Mouse (Mus musculus): ENCODE results near the gene Ppp1r27.
A peak's percentile ranks its signal among the peaks of the same experiment; 100 is the strongest.
"Not testable (repeated sequence)": the region's sequence is repeated elsewhere in the genome, so short reads cannot be mapped to it uniquely, and the experiment has no call there.

Gene Ppp1r27

DNA sequence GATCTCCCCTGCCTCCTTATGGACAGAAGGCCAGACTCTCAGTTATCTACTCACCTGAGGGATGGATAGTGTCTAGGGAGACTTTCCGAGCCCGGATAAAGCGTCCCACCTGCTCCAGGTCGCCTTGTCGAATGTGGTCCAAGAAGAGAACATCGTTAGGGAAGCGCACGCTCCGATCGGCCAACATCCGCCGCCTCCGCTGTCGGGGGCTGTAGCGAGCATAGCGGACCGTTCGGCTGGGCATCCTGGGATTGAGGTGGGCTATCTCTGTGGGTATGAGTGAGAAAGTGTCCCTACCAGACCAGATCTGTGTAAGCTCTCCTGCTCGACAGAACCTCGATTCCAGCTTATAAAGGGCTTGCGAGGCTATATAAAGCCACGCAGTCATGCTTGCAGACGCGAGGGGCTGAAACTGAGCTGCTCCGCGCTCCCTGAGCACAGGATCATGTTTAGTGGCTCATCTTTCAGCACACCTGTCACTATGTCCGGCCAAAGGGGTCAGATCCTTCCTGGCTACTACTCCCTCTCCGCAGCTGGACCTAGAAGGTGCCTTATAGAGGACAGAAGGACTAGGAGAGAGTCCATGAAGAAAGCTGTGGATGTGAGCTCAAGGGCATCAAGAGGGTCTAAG is at the start of gene Ppp1r27:
Gene Ppp1r27 (minus strand): TSS at position 323 of the 631 bp plus-strand sequence.
- DNase-seq: no peak

DNA sequence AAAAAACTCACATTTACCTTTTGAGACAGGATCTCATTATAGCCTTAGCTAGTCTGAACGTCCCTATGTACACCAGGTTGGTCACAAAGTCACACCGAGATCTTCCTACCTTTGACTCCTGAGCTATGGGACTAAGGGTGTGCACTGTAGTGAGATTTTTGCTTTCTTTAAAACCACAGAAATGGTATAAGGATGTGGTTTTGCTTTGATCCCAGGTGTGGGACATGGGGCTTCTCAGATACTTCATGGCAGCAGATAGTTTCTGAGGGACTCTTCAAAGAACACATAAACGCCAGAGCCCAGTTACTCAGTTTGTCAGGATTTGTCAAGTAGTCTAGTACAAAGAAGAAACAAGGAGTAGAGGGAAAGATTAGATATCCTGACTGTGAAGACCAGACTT is 49.8 kb upstream of the Ppp1r27 start:
- DNase-seq: no peak

DNA sequence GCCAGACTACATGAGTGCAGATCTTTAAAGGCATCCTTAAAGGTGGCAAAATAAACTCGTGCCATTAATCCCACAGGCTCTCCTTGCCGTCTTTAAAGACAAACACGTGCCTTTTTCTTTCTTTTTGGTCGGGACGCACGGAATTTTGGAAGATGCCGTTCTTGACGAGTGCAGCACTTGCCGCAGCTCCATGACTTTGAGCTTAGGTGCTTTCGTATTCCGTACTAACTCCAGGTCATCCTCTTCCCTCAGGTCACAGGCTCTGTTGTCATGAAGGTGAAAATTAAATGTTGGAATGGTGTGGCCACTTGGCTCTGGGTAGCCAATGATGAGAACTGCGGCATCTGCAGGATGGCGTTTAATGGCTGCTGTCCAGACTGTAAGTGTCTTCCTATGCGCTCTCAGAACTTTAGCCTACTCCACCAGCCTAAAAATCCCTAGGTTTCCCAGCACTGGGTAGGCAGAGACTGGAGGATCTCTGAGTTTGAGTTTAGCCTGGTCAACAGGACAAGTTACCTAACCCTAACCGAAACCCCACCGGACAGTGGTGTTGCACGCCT is 48.1 kb upstream of the Ppp1r27 start:
- no peak for DNase-seq

DNA sequence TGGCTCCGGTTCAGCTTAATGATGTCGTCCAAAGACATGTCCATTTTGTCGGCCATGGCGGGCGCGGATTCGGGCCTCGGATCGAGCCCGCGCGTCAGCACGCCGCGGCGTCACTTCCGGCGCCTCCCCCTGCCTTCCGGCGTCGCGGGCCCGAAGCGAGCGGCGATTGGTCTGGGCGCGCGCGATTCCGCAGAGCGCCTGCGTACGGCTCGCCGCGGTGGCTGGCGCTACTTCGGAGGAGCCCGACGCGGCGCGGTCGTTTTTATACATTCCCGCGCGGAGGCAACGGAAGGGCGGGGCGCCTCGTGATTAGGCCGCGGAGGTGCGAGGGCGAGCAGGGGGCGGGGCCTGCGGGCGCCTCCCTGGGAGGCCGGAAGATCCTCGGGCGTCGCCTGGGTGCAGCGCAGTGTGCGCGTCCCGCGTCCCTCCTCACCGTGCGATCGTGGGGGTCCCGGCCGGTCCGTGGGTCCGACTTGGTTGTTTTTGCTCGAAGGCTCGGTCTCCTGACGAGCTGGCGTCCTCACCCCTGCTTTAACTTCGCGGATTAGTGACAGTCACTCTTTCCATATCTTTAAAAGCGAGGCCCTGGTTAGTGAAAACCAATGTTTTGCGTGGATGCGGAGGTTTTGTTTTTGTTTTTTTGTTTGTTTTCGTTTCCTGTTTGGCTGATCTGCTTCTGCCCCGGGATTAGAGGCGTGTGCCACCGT is 47.5 kb upstream of the Ppp1r27 start, which contains the start of the genes Alyref and Anapc11:
Gene Alyref (minus strand): TSS at position 83 of the 707 bp plus-strand sequence.
Gene Anapc11 (plus strand): TSS at position 139 of the 707 bp plus-strand sequence.
- peak; percentile 95 to 98 for DNase-seq

DNA sequence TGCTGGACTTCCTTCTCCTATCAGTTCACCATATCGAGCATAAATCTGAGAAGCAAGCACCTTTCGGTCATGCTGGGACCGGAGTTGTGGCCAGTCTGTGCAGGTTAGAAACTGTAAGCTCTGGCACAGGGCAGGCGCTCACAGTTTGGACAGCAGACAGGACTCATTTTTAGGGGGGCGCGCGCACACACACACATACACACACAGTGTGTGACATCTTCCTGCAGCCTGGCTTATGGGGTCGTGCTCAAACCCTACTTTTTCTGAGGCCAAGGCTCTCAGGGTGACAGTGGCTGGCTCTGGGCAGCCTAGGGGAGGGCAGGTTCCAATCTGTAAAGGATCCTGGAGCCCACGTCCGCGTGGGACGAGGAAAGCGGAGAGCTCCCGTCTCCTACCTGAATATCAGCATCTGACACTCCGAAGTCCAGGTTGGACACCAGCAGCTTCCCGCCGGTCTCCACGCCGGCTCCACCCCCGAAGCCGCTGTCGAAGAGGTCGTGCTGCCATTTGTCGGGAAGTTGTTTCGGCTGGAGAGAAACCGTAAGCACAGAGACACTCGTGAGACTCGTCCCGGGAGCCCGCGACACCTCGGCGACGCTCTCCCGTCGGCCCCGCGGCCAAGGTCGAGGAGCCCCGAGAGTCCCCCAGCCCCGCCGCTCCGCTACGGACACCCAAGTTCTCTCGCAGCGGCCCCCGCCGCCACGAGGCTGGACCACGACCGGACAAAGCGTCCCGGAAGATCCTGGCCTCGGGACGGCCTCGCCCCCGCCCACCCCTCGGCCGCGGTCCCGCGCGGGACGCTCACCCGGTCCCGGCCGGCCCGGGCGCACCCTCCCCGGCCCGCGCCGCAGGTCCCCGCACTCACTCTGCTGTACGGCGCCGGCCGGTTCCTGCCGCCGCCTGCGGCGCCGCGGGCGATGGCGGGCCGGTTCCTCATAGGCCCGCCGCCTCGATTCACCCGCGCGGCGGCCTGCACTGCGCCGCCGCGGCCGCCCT is 46.6 kb upstream of the Ppp1r27 start:
- no peak for DNase-seq

DNA sequence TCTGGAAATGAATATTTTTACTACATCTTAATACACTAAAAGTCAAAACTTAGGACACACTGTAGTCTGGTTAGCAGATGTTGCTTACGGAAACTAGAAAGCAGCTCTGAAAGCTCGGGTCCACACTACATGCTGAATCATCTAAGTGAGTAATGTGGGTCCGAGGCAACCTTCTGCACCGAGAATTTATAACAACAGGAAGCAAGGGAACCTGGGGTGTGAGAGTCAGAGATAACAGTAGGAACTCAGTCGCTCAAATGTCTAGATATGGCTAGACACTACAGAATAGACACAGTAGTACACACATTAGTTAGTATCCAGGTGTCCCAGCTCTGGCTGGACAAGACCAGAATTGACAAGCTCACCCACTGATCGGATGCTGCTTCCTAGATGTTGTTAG is 37.6 kb upstream of the Ppp1r27 start:
- no peak for DNase-seq

DNA sequence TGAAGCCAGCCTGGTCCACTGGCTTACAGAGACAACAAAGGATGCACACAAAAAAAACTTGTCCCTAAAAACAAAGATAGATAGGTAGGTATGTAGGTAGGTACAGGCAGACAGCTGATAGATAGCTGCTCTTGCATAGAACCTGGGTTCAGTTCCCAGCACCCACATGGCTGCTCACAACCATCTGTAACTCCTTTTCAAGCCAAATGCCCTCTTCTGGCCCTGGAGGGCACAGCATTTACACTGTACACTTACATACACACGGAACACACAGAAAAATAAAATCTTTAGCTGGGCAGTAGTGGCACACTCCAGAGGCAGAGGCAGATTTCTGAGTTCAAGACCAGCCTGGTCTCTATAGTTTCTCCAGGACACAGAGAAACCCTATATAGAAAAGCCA is 33.0 kb upstream of the Ppp1r27 start:
- DNase-seq: no peak

DNA sequence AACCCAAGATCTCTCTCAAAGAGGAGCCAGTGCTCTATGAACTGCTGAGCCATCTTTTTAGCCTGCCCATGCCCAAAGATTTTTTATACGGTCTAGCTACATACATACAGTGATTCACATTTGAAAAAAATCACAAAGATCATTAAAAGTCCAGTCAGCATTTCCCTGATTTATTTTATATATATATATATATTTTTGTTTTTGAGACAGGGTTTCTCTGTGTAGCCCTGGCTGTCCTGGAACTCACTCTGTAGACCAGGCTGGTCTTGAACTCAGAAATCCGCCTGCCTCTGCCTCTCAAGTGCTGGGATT is 32.0 kb upstream of the Ppp1r27 start:
- not testable (repeated sequence) for DNase-seq

DNA sequence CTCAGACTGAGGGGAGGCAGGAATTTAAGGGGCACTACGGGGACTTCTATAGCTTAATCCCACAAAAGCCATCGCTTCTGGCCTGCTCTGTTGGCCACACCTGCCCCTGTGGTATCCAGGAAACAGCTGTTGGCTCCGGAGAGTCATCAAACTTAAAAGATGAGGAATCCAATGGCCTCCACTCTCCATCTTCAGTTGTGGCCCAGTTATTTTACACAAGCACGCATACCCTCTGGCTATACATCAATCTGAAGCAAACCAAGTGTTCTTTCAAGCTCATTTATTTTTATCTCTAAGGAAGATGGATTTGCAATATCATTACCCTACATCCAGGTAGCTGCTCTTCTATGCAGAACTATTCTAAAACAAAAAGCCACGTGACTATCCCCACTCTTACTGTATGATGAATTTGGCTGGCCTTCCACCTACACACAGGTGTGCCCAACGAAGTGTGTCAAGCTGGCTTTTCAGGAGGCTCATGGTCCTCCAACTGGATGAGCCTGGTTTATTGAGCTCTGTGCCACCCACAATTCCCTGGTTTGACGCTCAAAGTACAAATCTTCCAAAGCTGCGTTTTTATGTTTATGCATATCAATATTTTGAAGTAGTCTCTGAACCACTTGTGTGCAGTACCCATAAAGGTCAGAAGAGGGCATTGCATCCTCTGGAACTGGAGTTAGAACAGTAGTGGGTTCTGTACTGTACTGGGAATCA is 31.5 kb upstream of the Ppp1r27 start:
- peak in 1 of 2 experiments; percentile 62 for DNase-seq

DNA sequence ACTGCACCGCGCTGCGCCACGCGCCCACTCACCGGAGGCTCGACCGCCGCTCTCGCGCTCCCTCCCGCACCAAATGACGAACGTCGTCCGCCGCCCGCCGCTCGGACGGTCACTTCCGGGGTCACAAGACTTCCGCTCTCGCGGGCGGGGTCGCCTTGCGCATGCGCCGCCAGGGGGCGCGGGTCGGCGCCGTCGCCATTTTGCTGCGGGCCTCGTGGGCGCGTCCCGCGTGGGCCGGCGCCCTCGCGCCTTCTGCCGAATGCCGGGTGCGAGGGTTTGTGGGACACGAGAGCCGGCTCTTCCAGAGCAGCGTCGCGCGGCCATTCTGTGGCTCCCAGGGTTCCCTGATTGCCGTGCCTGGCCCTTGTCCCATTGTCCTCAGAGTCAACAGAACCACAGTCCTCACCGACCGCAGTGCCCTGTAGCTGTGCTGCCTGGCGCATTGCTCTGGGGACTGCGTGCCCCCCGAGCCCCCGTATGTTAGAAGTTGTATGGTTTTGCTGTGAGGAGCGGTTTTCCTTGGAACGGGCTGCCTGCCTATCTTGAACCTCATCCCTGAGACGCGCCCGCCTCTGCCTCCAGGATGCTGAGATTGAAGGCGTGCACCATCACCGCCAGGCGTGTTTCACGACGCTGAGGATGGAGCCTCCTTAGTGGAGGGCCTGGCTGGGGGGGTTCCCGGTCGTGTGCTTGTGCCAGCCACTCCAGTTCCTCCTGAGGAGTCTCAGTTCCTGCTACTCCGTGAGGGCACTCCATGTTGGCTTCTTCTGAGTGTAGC is 30.7 kb upstream of the Ppp1r27 start, which contains the start of gene Arhgdia:
Gene Arhgdia (minus strand): TSS at position 135 of the 778 bp plus-strand sequence.
- peak; percentile 93 for DNase-seq

DNA sequence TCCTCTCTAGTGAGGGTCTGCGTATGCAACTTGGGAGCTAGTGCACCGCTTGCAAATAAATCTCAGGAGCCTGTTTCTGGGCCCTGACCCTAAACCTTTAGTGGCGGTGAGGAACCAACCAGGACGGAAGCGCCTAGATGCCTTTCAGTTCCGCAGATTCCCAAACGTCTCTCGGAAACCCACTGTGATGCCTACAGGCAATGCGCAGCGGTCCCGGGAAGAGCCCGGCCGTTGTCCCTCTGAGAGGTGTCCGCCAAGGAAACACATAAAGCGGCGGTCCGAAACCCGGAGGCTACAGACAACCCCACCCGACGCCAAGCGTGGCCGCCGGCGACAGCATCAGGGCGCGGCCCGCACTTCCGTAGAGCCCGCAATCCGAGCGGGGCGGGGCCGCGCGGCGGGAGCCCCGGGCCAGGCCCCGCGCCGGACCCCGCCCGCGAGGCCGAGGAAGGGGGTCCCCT is 30.0 kb upstream of the Ppp1r27 start:
- peak; percentile 67 to 72 for DNase-seq

DNA sequence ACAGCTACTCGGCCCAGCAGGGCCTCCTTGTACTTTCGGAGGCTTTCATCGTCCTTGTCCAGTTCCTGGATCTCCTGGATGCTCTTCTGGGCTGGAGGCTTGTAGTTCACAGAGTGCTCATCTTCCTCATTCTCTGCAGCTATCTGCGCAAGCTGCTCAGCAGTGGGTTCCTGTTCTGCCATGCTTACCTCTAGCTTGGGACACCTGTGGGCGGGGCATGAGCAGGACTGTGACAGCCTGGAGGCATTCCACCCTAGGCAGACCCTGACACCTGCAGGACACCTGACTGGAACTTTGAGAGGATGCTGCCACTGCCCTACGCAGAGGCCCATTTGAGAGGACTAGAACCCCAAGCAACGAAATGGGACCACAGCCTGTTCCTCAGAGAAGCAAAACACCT is 29.3 kb upstream of the Ppp1r27 start:
- peak; percentile 49 to 54 for DNase-seq

DNA sequence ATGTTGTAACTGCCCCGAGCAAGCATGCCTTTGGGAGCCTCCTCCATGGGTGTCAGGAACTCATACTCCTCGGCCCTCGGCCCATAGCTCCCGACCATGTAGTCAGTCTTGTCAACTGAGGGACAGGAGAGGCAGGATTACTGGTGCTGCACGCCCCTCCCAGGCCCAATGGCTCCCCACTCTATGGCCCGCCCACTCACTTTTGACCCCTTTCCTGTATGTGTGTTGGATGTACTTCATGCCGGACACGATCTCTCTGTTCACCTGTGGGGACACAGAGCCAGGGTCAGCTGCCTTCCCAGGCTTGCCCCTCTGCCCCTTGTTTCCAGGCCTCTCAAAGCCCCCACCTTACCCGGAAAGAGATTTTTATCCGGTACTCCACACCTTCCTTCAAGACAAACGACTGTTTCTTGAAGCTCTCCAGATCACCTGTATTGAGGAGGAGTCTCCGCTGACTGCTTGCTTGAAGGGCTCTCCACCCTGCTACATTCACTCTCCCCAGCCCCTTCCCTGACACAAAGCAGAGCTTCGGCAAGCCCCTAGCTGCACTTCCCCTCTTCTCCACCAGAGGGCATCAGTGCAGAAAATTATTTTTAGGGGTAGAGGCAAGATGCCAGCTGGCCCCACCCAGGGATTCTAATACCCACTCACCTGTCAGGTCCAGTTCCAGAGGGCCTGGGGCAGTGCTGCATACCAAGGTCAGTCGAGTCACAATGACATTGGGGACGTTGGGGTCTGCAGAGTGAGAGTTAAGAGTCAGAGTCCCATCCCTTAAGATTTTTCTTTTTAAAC is 28.6 kb upstream of the Ppp1r27 start:
- DNase-seq: peak; percentile 59 to 85

DNA sequence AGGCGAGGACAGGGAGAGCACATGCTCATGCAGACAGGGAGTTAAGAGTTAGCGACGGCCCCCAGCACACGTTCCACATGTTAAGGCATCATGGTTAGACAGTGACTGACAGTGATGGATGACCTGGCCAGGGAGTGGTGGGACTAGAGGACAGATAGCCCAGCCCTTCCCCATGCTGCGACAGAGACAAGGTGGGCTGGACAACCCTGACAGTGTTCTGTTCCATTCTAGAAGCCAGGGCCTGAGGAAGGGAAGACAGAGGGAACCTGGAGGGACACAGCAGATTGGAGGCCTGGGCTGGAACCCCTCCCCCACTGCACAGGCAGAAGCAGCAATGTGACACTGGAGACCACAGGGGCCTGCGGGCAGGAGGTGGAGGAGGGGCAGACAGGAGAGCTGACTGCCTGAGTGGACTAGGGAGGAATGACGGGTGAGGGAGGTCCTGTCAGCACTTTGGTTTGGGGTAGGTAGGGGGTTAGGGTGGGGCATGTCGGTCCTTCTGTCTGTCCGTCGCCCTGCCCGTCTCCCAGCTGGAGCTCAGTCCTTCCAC is 27.8 kb upstream of the Ppp1r27 start:
- peak in 1 of 2 experiments; percentile 11 for DNase-seq

DNA sequence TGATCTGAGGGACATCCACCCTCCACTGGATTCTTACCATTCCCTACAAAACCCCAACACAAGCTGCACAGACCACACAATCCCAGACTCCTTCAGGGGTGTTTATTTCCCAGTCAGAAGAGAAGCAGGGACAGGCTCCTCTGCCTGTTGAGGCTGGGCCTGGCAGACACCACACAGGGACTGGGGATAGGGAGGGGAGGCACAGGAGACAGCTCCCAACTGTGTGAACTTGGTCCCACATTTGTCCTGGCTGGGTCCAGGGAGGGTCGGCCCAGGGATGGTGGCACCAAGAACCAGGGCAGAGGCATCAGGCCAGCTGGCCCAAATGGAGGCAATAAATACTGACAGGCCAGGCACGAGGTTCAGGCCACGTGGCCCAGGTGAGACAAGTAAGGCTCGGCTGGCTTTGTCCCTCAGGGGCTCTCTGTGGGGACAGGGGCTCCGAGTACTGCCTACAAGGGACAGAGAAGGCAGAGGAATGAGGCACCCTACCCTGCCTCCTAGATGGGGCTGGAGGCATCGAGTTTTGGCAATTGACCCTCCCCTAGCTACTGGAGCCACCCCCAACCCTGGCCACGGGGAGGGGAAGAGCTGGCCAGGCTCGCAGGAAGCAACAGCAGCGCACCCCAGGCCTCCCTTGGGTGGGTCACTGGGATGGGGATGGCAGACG is 27.2 kb upstream of the Ppp1r27 start:
- DNase-seq: no peak

DNA sequence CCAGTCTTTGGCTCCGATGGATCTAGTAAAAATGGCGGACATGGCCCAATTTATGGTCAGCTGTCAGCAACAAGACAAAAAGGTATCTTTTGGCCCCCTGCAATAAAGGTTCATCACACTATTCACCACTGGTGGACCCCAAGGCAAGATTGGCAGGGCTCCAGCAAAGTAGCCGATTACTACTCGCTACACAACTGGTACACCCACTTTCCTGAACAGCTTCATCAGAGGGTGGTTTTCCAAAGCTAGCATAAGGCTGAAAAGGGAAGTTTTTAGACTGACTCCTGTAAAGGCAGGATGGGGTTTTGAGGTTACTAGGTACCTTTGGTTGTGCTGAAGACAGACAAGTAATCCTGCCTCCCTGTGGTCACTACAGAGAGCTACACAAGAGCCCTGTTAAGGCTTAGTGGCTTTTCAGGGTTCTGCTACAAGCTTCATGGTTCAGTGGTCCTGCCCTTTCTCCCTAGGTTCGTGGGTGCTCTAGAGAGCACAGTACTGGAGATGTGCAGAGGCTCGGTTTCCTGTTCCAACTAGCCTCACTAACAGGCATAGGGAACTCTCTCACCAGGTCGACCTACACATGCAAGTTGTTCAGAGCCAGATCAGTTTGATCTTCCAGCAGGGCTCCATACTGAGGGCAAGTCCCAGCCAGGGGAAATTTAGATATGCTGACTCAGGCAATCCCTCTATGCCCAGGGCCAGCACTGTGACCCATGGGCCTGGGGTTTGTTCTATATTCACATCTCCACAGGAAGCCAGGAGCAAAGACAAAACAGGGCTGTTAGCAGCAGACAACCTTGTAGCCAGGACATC is 26.5 kb upstream of the Ppp1r27 start:
- peak in 1 of 2 experiments; percentile 18 for DNase-seq

DNA sequence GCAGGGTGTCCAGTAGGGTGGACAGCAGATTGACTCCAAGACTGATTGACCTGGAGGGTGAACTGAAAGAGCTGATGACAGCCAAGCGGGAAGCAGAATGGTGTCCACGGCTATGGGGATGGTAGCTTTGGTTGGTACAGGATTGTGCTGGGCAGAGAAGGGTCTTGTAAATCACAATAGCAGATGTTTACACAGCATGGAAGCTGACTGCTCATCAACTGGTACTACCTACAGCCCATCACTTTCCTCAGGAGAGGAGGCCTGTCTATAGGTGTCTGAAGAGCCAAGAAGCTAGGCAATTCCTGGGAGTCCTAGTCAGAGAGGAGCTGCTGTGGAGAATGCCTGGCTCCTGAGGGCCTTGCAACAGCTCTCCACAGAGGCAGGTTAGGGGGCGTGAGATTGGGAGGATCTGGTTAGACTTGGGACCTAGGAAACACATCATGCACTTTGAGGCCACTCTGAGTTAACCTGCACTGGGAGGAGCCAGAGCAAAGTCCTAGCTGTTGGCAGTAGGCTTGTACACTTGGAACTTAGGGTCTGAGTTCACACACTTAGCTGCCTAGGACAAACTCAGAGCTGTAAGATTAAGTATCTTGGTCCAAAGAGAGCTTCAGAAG is 25.5 kb upstream of the Ppp1r27 start:
- no peak for DNase-seq

DNA sequence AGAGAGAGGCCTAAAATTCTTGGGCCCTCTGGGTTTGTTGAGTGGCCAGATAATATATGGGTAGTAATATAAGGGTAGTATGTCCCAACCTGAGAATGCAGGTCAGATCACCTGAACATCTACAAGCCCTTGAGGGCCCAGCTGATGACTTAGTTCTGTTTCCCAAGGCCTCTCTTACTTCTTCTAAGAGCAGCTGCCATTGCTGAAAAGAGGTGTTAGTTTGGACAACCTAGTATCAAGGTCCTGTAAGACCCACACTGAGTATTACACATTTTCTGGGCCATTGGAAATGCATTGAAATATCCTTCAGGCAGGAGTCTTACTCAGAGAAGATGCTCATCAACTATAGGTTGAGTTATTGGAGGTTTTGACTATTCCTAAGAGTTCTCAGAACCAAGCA is 25.0 kb upstream of the Ppp1r27 start:
- no peak for DNase-seq
